ENCODE assay signal across 9 mouse cellular contexts in genomic region chr15:59759566-59759965, GRCm38 (mm10).
DNase-seq lines count a peak whose midpoint lies in the region; ATAC-seq lines count a peak whose summit lies in the region.
"Had no signal": no experiment of that assay in that cellular context is flagged by ENCODE, and none has a peak within 500 bp of the region (broad histone marks: within the 10 kb centered on the region; RNA-seq: fewer than 3 reads in every experiment).

No protein-coding gene starts in this region.

- H3K9ac ChIP-seq in intestine, embryonic 15.5 days, result no peak overlapping the region
- H3K9ac ChIP-seq in stomach, embryonic 14.5 days (replicated peaks; ENCODE audit: low read depth, low read length), result no peak overlapping the region
- no peak overlapping the region for H3K9ac ChIP-seq in forebrain, embryonic 11.5 days (ENCODE audit: low read length)

- H3K9me3 ChIP-seq in intestine, embryonic 15.5 days, result no peaks in the 10 kb centered on the region
- no peaks in the 10 kb centered on the region for H3K9me3 ChIP-seq in stomach, embryonic 14.5 days (ENCODE audit: control insufficient read depth, low read depth, low read length)
- H3K9me3 ChIP-seq in forebrain, embryonic 11.5 days (ENCODE audit: control insufficient read depth, low read length), result no peaks in the 10 kb centered on the region

- no peaks in the 10 kb centered on the region for H3K36me3 ChIP-seq in intestine, embryonic 15.5 days
- no peaks in the 10 kb centered on the region for H3K36me3 ChIP-seq in stomach, embryonic 14.5 days (ENCODE audit: control insufficient read depth, insufficient read depth, low read length)
- H3K36me3 ChIP-seq in forebrain, embryonic 11.5 days (ENCODE audit: control insufficient read depth, insufficient read depth, low read length), result no peaks in the 10 kb centered on the region

- H3K27me3 ChIP-seq in intestine, embryonic 15.5 days (replicated peaks), result no peaks in the 10 kb centered on the region
- no peaks in the 10 kb centered on the region for H3K27me3 ChIP-seq in stomach, embryonic 14.5 days (ENCODE audit: control insufficient read depth, insufficient read depth, low read length)
- H3K27me3 ChIP-seq in forebrain, embryonic 11.5 days (ENCODE audit: control insufficient read depth, insufficient read depth, low read length), result no peaks in the 10 kb centered on the region

- ATAC-seq in intestine, embryonic 15.5 days, result peak; percentile 90
- peak; percentile 77 for ATAC-seq in stomach, embryonic 14.5 days (ENCODE audit: insufficient number of reproducible peaks, insufficient read depth, low FRiP score, low read depth)
- ATAC-seq in forebrain, embryonic 11.5 days (replicated peaks; ENCODE audit: low FRiP score), result no peak

- WGBS in intestine, embryonic 15.5 days, result 28% methylated on average over 4 of the region's 4 CpGs
- WGBS in stomach, embryonic 14.5 days, result 35% methylated on average over 4 of the region's 4 CpGs
- WGBS in forebrain, embryonic 11.5 days, result 44% methylated on average over 4 of the region's 4 CpGs

- intact Hi-C loops in left cerebral cortex, postnatal 4 days (cut with DNase I), result no loop called here

- H3K4me3 ChIP-seq in intestine, embryonic 15.5 days (replicated peaks), result no peak overlapping the region
- H3K4me3 ChIP-seq in stomach, embryonic 14.5 days (ENCODE audit: low read depth, low read length), result no peak overlapping the region
- H3K4me3 ChIP-seq in forebrain, embryonic 11.5 days (ENCODE audit: low read depth, low read length), result no peak overlapping the region

- H3K4me2 ChIP-seq in intestine, embryonic 15.5 days (replicated peaks), result 0 out of 2 replicates have a peak overlapping the region, but pooled peaks have one; percentile 17
- H3K4me2 ChIP-seq in stomach, embryonic 14.5 days (replicated peaks; ENCODE audit: low read depth, low read length), result 0 out of 2 replicates have a peak overlapping the region, but pooled peaks have one; percentile 6
- H3K4me2 ChIP-seq in forebrain, embryonic 11.5 days (ENCODE audit: low read depth, low read length, severe bottlenecking), result no peak overlapping the region

- DNase-seq in adrenal gland, adult 8-10 months, result peak; percentile 71
- DNase-seq in gastrocnemius, postnatal 10 days, result peak; percentile 42
- no peak for DNase-seq in spleen, postnatal 14 days (ENCODE audit: low spot score in 2 of 2)
- DNase-seq in left cerebral cortex, postnatal 4 days, result no peak
- DNase-seq in embryo, embryonic 10.5 days (ENCODE audit: low spot score), result no peak
- no peak for DNase-seq in forebrain, embryonic 11.5 days (ENCODE audit: low spot score)
- DNase-seq: thymus, postnatal 36 days had no signal

- peak overlapping the region; percentile 64 for H3K27ac ChIP-seq in intestine, embryonic 15.5 days
- peak overlapping the region; percentile 64; the same call in 1 of the 2 replicates for H3K27ac ChIP-seq in stomach, embryonic 14.5 days (ENCODE audit: low read length)
- H3K27ac ChIP-seq in forebrain, embryonic 11.5 days (ENCODE audit: low read depth, low read length), result no peak overlapping the region

- no peaks in the 10 kb centered on the region for H3K4me1 ChIP-seq in intestine, embryonic 15.5 days (replicated peaks)
- H3K4me1 ChIP-seq in stomach, embryonic 14.5 days (ENCODE audit: control insufficient read depth, insufficient read depth, low read length), result no peaks in the 10 kb centered on the region
- no peaks in the 10 kb centered on the region for H3K4me1 ChIP-seq in forebrain, embryonic 11.5 days (replicated peaks; ENCODE audit: control insufficient read depth, insufficient read depth, low read length)

Comparison
In these comparisons a context has a peak if more than half of its experiments do, and no peak if none do; other contexts are left out.
1. DNase-seq: peak in adrenal gland, adult 8-10 months (single experiment) and gastrocnemius, postnatal 10 days (single experiment); none in spleen, postnatal 14 days (0 of 2), left cerebral cortex, postnatal 4 days (single experiment), embryo, embryonic 10.5 days (single experiment) and forebrain, embryonic 11.5 days (single experiment).